Mouse (Mus musculus) T-helper 1 cell (primary cell): Measurements from ENCODE around the gene Ewsr1.

ENCODE experiments used
- in situ Hi-C: fragments of 300-600 bp; cut with MboI, MseI; formaldehyde crosslinking; loops from one replicate; pipeline ENCODE4 v1.15.1; 2025; ENCODE audit warnings: high pct_unique_total_duplicates

Gene Ewsr1

GRCm38 (mm10) chr11:5098736-5099542 lies at the start of gene Ewsr1, which contains the start of gene Rhbdd3:
TSS of gene Ewsr1 (minus strand) at chr11:5099266.
TSS of gene Rhbdd3 (plus strand) at chr11:5098926.
- in situ Hi-C loops, result no loop called here

- in situ Hi-C loops, result no loop called here
Measured at GRCm38 (mm10) chr11:5145600-5145999, 46.5 kb upstream of the Ewsr1 start.

GRCm38 (mm10) chr11:5141965-5142364 lies 42.9 kb upstream of the Ewsr1 start:
- in situ Hi-C loops, result no loop called here

- in situ Hi-C loops, result no loop called here
Measured at GRCm38 (mm10) chr11:5141252-5141651, 42.2 kb upstream of the Ewsr1 start.

- in situ Hi-C loops, result no loop called here
Measured at GRCm38 (mm10) chr11:5140619-5141018, 41.6 kb upstream of the Ewsr1 start.

GRCm38 (mm10) chr11:5139372-5139771 lies 40.3 kb upstream of the Ewsr1 start:
- in situ Hi-C loops, result no loop called here

GRCm38 (mm10) chr11:5138642-5139041 lies 39.6 kb upstream of the Ewsr1 start:
- in situ Hi-C loops, result no loop called here

- in situ Hi-C loops, result no loop called here
Measured at GRCm38 (mm10) chr11:5135914-5136313, 36.8 kb upstream of the Ewsr1 start.

GRCm38 (mm10) chr11:5132751-5133150 lies 33.7 kb upstream of the Ewsr1 start:
- in situ Hi-C loops, result no loop called here

GRCm38 (mm10) chr11:5130111-5130665 lies 31.1 kb upstream of the Ewsr1 start:
- in situ Hi-C loops, result no loop called here

- in situ Hi-C loops, result no loop called here
Measured at GRCm38 (mm10) chr11:5129035-5129480, 30.0 kb upstream of the Ewsr1 start.

GRCm38 (mm10) chr11:5125713-5126112 lies 26.6 kb upstream of the Ewsr1 start:
- in situ Hi-C loops, result no loop called here

GRCm38 (mm10) chr11:5114931-5115581 lies 16.0 kb upstream of the Ewsr1 start:
- in situ Hi-C loops, result loop anchor here (5.0 to 10.0 kb wide), 2 partner anchors 67 to 340 kb away; no protein-coding TSS in a partner anchor

GRCm38 (mm10) chr11:5113645-5114044 lies 14.6 kb upstream of the Ewsr1 start:
- in situ Hi-C loops, result loop anchor here (10.0 kb wide), 1 partner anchor 341 kb away; no protein-coding TSS in a partner anchor

- in situ Hi-C loops, result loop anchor here (10.0 kb wide), 1 partner anchor 1595 kb away; no protein-coding TSS in a partner anchor
Measured at GRCm38 (mm10) chr11:5109441-5109840, 10.4 kb upstream of the Ewsr1 start.

GRCm38 (mm10) chr11:5103986-5104509 lies 5.0 kb upstream of the Ewsr1 start:
- in situ Hi-C loops, result loop anchor here (10.0 kb wide), 1 partner anchor 1601 kb away; no protein-coding TSS in a partner anchor

- in situ Hi-C loops, result loop anchor here (10.0 kb wide), 1 partner anchor 1602 kb away; no protein-coding TSS in a partner anchor
Measured at GRCm38 (mm10) chr11:5102384-5102783, 3.3 kb upstream of the Ewsr1 start.

GRCm38 (mm10) chr11:5101641-5102040 lies 2.6 kb upstream of the Ewsr1 start:
- in situ Hi-C loops, result loop anchor here (10.0 kb wide), 1 partner anchor 1603 kb away; no protein-coding TSS in a partner anchor

- in situ Hi-C loops, result loop anchor here (10.0 kb wide), 1 partner anchor 1604 kb away; no protein-coding TSS in a partner anchor
Measured at GRCm38 (mm10) chr11:5100801-5101200, 1.7 kb upstream of the Ewsr1 start.

GRCm38 (mm10) chr11:5100283-5100682 lies 1.2 kb upstream of the Ewsr1 start:
- in situ Hi-C loops, result loop anchor here (10.0 kb wide), 1 partner anchor 1605 kb away; no protein-coding TSS in a partner anchor

GRCm38 (mm10) chr11:5099576-5100183 lies 614 bp upstream of the Ewsr1 start:
- in situ Hi-C loops, result loop anchor here (10.0 kb wide), 1 partner anchor 1605 kb away; no protein-coding TSS in a partner anchor
